Mouse (Mus musculus) cerebellum, adult 8-10 months (tissue): ENCODE data around the gene Inf2.

Experiments used
- DNase-seq: peaks from one replicate; pipeline ENCODE4 v3.0.0; 2022

Gene Inf2

DNA sequence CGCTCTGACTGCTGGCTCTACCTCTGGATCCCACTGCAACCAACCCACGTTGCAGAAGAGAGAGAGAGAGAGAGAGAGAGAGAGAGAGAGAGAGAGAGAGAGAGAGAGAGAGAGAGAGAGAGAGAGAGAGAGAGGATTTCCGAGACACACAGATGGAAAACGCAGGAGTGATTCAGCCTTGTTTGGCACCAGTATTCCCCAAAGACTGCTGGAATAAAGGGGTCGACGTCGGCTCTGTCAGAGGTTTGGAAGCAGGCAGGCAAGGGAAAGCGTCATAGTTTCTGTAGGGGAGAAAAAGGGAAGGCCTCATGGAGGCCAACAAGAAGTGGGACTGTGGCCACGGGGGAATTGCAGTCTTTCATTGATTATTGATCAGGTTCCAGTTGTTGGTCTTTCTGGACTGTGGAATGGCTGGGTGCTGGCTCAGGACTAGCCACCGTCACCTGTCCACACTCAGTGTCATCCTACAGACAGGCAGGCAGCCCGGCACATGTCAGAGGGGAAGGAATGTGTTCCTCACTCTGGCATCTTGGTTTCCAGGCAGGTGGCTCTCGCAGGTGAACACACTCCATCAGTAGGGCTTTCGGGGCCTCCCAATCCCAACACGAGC lies 8.4 kb downstream of the Inf2 start:
- DNase-seq, result no peak

DNA sequence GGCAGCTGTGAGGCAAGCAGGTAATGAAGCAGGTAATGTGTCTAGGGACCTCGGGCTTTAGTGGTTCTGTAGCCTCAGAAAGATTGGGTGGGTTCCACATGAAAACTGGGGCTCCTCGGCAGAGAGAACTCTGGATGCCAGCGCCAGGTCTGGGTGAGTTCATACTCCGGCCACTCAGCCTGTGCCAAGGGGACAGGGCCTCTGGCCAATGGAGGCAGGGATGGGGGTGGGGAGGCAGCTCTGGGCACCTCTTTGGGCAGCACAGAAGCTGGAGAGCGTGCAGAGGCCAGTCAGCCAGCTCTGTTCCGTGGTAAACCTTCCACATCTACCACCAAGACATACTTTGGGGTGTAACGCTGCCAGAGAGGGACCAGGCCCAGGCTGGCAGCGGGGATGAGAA lies 9.0 kb downstream of the Inf2 start:
- DNase-seq, result peak; percentile 19

DNA sequence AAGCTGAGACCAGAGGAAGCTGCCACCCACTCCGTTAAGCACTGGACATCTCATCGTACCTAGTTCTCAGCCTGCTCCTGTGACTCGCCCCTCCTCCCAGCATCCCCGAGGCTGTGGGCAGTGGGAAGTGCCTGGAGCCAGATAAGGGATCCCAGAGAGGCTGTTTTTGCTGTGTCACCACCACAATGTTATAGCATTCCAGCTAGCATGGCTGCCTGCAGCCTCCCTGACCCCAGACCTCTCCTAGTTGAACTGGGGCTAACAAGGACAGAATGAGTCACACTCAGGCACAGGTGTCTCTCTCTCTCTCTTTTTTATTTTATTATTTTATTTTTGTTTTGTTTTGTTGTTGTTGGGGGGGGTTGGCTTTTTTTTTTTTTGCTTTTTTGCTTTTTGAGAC lies 10.6 kb downstream of the Inf2 start:
- DNase-seq, result no peak

DNA sequence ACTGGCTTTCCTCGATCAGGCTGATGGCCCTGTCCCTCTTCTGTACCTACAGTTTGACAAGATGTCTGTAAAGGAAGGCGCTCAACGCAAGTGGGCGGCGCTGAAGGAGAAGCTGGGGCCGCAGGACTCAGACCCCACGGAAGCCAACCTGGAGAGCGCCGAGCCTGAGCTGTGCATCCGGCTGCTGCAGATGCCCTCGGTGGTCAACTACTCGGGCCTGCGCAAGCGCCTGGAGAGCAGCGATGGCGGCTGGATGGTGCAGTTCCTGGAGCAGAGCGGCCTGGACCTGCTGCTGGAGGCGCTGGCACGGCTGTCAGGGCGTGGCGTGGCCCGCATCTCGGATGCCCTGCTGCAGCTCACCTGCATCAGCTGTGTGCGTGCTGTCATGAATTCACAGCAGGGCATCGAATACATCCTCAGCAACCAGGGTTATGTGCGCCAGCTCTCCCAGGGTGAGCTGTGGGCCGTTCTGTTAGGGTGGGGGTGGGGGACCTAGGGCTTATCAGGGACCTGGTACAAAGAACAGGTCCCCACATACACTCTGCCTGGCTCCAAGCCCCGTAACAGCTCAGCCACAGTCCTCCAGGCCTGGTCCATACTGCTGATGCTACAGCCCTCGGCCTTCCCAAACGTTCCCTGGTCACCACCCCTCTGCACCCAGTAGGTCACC lies 11.5 kb downstream of the Inf2 start:
- DNase-seq, result no peak

DNA sequence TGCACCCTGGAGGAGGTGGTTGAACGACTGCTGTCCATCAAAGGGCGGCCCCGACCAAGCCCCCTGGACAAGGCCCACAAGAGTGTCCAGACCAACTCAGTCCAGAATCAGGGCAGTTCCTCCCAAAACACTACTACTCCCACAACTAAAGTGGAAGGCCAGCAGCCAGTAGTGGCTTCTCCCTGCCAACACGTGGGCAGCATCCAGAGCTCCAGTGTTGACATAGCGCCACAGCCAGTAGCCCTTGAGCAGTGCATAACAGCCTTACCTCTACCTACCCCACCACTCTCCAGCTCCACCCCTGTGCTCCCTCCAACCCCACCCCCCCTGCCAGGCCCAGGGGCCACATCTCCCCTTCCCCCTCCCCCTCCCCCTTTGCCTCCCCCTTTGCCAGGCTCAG lies 15.4 kb downstream of the Inf2 start:
- no peak for DNase-seq

DNA sequence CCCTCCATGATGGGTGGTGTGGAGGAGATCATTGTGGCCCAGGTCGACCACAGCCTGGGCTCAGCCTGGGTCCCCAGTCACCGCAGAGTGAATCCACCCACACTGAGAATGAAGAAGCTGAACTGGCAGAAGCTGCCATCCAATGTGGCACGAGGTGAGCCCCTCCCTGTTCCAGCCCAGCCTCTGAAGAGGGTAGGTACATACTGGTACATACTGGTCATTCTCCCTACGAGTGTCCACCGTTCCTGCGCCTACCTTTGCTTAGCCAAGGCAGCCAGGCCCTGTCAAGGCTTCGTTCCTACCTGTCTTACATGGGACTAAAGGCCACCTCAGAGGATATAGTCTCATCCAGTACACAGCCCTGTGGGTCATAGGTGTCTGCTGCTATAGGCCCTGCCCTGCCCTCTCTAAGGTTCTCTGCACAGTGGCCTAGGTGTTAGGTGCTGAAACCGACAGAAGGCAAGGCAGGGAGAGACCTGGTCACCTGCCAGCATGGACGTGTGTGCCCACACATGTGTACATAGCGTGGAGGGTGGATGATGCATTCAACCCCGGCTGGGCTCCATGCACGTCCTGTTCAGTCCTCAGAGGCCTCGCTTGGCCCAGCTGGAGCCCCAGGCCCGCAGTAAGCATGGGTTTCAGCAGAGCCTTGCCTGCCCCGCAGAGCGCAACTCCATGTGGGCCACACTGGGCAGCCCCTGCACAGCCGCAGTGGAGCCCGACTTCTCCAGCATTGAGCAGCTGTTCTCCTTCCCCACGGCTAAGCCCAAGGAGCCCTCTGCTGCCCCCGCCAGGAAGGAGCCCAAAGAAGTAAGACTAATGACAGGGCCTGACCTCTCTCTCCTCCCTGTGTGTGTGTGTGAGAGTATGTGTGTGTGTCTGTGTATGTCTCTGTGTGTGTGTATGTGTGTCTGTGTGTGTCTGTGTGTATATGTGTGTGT lies 16.4 kb downstream of the Inf2 start:
- DNase-seq, result no peak

DNA sequence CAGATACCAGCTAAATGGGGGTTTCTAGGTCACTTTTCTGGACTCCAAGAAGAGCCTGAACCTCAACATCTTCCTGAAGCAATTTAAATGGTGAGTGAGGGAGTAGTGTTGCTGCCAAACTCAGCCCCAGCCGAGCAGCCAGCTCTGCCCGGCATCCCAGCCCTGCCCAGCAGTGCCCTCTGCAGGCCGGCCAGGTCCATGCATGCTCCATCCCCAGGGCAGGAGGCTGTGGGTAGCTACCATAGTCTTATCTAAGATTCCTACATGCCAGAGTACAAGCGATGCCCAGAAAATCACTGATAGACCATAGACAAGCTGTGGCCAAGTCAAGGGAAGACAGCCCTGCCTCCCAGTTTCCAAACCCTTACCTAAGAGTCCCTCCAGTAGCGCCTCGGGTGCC lies 17.2 kb downstream of the Inf2 start:
- peak; percentile 71 for DNase-seq

DNA sequence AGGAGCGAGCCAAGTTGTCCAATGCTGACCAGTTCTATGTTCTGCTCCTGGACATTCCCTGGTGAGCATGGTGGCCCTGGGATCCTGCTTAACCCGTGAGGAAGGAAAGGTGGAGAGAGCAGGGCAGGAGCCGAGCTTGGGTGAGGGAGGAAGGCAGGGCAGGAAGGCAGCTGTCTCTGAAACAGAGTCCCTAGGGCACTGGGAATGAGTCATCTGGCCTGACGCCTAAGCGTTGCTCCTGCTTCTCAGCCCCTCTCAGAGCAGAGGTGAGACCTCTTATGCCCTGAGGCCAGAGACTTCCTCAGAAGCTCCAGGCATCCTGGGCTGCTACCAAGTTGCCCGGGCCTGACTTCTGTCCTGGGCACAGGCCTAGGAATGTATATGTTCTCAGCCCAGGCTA lies 18.4 kb downstream of the Inf2 start:
- DNase-seq, result no peak

DNA sequence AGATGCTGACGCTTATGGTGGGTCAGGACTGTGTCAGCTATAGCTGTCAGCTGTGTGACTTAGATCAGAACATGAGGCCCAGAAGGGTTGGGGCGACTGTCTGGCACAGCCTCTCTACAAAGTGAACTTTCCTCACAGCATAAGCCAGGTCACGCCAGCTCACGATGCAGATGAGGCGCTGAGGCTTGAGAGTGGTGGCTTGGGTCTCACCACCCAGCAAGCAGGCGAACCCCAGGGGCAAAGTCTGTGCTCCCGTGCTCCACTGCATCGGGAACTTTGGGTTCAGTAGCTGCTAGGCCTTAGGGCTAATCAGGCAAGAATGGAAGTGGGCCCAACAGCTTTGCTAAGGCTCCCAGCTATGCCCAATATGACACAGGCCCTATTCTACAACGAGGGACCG lies 20.4 kb downstream of the Inf2 start:
- no peak for DNase-seq

DNA sequence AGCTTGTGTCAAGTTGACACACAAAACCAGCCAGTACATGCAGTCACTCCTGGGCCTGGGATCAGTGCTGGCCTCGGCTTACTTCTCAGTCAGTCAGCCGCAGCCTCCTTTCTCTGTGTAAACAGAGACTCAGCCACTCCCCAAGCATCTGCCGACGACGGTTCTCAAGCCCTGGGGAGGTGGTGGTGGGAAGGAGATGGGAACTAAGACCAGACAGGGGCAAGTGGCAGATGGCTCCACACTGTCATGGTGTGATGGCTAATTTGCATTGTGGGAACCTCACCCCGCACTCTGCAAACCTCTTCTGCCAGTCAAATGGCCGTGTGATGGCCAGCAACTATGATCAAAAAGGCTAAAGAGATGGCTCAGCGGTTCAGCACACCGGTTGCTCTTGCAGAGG lies 28.1 kb downstream of the Inf2 start:
- DNase-seq, result no peak

DNA sequence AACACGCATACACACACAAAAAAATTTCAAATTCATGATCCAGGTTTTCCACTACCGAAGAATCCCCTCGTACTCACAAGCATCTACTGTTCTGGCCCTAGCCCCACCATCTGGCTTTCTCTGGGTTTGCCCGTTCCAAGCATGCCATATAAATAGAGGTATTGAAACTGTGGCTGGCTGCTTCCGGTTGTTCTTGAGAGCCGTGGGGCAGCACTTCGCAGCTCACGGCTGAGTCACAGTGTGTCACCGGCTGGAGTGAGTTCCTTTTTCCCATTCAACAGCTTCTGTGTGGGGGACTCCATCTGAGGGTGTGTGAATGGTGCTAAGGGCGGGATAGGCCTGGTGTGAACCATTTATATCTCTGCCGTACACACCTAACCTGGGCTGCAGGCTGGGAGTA lies 28.6 kb downstream of the Inf2 start:
- DNase-seq, result no peak

DNA sequence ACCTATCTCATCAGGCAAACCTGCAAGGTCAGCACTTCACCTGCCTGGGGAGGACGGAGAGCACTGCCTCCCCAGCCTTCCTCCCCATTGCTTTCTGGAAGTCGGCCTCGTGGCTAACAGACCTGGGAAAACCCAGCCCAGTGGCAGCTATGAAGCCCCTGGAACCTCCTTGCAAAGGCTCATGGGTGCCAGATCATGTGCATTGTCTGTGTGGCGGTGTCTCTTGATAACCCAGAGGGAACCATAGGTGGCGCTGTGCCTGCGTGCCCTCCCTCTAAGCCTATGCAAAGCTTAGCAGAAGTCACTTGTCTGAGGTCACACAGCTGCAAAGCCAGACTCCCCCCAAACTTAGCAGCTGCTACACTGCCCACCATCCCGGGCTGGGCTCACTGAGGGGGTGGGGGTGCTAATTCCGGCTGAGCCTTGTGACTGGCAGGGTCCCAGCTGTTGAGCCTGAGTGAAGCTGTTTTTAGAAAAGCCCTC lies 29.4 kb downstream of the Inf2 start:
- no peak for DNase-seq

DNA sequence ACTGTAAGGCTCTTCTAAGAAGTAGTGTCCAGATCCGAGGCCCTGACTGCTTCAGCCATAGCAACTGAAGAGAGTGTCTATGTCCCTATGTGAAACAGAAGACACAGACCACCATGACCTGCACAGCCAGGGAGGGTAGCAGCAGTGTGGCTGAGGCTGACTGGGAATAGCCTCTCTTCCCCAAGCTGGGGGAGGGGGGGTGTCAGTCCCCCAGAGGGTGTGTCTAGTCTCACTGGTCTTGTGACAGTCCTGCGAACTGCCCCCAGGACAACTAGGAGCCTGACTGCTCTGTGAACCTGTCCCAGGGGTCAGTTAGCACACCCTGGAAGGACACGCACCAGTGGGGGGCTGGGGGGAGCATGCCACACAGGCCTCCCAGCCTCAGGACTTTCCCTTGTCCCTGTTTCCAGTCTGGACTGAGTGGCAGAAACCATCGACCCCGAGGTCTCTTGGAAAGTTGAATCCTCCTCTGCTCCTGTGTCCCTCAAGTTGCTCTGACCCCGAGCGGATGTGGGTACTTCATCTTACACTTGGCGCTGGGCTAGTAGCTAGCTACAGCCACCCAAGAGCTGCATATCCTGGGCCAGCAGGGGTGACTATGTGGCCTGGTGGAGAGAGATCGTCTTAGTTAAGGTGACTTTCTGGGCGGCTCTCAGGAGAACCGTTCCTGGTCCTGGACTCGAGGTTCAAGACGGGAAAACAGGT lies 30.5 kb downstream of the Inf2 start:
- DNase-seq, result no peak

DNA sequence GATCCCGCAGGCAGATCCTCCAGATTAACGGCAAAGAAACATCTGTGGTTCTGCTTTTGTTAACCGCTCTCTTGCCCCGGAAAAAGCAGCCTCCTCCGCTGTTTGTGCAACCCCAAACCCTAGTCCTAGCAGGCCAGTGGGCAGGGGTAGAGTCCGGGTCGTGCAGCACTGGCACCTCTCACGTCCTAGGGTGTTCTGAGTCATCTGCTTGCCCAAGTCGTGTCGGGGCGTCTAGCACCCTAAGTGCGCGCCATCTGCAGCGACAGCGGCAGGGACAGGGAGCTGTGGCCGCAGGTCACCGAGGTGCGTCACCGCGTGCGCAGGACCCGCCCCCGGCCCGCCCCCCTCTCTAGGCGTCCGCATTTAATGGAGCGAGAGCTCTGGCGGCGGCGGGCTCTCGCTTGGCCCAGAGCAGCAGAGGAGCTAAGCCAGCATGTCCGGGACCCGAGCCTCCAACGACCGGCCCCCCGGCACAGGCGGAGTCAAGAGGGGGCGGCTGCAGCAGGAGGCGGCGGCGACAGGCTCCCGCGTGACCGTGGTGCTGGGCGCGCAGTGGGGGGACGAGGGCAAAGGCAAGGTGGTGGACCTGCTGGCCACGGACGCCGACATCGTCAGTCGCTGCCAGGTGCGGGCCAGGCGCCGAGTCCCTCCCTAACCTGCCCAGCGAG lies 31.2 kb downstream of the Inf2 start, which contains the start of gene Adssl1:
Gene Adssl1 (plus strand): TSS at position 360 of the 668 bp plus-strand sequence.
- DNase-seq, result peak; percentile 51

DNA sequence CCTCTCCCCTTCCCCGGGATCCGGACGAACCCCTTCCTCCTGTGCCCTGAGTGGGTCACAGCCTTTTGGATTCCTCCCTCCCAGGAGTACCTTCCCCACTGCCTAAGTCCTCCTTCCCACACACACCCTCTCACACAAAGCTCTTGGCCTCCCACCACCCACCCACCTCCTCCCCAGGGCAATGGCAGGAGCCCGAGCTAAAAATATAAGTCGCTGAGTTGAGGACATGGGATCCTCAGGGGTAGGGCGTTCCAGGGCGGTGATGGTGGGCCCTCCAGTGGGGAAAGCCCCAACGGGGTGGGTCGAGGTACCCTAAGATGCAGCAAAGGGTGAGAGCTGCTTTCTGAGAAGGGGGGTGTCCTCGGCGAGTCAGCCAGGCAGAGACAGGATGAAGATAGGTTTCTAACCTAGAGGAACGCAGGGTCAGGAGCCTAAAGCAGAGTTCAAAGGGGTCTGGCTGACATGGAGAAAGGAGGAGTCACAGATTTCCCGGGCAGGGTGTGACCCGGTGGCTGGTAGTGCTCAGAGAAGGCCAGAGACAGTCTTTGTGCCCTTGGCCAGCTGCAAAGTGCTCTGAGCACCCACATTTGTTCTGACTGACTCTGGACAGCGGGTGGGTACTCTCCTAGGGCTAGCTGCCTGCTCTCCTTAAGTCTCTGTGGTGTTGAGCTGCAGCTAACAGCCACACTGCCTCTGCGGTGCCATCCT lies 31.9 kb downstream of the Inf2 start:
- DNase-seq, result no peak

DNA sequence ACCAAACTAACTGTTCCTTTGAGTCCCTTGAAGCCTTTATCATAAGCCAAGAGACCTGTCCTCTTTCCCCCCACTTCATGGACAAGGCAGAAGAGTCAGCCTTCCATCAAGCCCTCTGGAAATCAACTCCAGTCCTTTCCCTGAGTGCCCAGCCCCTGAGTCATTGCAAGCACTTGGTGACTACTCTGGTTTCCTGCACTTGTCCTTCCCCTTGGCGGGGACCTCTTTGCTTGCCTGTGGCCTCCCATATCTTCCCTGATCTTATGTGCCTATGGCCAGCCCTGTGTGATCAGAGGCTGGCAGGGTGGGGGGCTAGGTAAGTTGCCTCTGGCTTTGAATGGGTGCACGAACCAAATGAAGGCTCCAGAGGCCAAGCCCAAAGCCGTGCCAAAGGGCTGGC lies 33.3 kb downstream of the Inf2 start:
- no peak for DNase-seq

DNA sequence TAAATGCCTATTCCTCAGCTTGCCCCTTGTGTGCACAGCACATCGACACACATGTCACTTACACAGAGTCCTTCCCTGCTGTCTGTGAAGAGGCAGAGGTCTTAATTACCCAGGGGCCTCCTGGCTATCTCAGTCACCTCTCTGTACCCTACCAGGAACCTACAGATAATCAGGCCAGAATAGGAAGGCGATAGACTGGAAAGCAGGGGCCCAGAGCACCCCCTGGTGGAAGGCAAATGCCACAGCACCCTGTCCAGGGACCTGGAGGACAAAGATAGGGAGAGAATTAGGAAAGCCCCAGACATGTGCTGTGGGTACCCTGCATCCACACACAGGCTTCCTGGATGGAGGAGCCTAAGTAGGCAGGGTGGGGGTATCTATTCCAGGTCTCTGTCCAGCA lies 35.2 kb downstream of the Inf2 start:
- peak; percentile 61 for DNase-seq

DNA sequence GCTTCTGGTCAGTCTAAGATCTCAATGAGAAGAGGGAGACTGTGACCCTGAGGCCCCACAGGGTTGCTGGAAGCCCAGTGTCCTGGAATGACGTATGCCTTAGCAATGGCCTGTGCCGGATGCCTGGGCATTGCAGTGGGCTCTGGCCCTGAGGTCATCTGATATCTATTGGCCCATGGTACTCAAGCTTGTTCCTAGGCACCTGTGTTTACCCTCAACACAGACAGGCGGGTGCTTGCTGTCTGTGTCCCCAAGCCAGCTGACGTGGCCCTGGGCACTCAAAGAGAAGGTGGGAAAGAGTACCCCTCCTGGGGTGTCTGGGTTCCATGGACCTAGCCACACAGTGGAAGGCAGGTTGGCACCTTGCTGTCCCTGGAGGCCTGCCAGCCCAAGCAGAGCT lies 37.1 kb downstream of the Inf2 start:
- no peak for DNase-seq

DNA sequence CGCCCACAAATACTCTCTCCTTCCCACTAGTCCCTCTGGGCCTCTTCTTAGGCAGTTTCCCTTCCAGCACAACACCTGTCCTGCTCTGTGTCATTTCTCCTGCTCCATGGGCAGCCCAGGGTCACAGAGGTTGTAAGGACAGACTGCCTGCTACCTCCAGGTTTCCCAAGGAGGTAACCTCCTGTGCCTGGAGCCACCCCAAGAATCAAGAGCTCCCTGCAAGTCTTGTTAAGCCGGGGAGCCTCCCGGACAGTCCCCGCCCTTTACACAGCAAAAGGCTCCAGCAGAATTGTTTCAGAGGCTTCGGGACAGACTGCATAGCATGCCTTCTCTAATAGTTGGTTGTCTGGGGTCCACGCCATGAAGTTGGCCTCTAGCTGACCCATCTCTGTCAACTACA lies 37.9 kb downstream of the Inf2 start:
- DNase-seq, result no peak

DNA sequence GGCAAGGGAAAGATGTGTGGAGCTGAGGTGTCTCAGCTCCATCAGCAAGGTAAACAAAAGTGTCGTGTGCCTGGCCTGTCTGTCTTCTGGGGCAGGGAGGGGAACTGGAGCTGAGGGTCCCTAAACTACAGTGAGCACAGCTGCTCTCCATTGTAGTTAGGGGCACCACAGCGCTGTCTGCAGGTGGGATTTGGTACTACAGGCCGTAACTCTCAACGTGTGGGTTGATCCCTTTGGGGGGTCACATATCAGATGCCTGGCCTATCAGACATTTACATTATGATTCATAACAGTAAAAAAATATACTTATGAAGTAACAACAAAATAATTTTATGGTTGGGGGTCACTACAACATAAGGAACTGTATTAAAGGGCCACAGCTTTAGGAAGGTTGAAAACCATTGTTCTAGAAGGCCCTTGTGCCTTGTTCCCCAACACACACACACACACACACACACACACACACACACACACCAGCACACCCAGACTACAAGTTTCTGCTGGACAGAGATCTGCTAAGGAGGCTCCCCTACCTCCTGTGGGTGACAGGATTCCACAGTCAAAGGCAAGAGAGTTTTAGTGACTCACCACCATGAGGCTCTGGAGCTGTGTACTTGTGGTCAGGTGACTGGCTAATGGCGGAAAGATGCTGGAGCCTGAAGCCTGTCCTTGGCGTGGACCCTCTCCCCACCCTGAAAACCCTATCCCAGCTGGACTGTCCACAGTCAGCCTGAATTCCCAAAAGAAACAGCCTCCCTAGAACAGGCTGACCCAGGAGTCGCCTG lies 38.7 kb downstream of the Inf2 start:
- no peak for DNase-seq

DNA sequence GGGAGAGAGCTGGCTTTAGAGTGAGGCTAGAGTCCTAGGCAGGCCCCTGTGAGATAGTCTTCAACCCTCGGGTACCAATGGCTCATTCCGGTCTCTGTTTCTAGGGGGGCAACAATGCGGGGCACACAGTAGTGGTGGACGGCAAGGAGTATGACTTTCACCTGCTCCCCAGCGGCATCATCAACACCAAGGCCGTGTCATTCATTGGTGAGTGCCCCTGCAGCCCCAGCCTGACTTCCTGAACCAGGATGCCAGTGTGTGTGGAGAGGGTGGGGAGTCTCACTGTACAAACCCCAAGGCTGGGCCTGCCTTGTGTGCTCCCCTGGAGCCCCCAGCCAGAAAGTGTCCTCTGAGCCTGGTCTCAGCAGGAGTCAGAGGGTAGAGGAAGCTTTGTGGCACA lies 39.6 kb downstream of the Inf2 start:
- DNase-seq, result no peak
